Mouse (Mus musculus) liver, embryonic 14.5 days (tissue): ENCODE data around the gene Prrg3. TPM values are rescaled to one million over a fixed set of nuclear protein-coding genes. Genes with fewer than 3 reads are reported as not detected.

Experiments used
- ATAC-seq: fragments of 200-750 bp; cut with Nextera tagmentation; 2 replicates; pipeline ENCODE4 v1.8.0; 2017; ENCODE audit warnings: moderate number of reproducible peaks, mild to moderate bottlenecking, moderate library complexity; ENCODE audit not compliant: insufficient read depth
- DNase-seq, 3 experiments: peaks; one replicate each; pipeline ENCODE4 v3.0.0-alpha.2; 2012 to 2013; ENCODE audit warnings: low read depth in 3 of 3, low spot score in 3 of 3
- H3K27ac ChIP-seq: fragments of 300-500 bp; sonication (generic); 2 replicates; pipeline ENCODE4 v1.5.1; 2014; ENCODE audit warnings: moderate library complexity, mild to moderate bottlenecking, control low read depth, inconsistent platforms
- H3K27me3 ChIP-seq: fragments of 300-500 bp; sonication (generic); 2 replicates; pipeline ENCODE4 v1.6.1; 2014; ENCODE audit warnings: mild to moderate bottlenecking, low read length, moderate library complexity; ENCODE audit not compliant: control insufficient read depth, insufficient read depth
- H3K36me3 ChIP-seq: fragments of 300-500 bp; sonication (generic); replicated peaks from 2 replicates; pipeline ENCODE4 v1.6.1; 2014; ENCODE audit warnings: low read depth; ENCODE audit not compliant: control insufficient read depth, insufficient read depth
- H3K4me1 ChIP-seq, 2 experiments: fragments of 200-500 bp in 1 of 2; fragments of 300-500 bp in 1 of 2; sonication (generic) in 1 of 2; replicated peaks; 2 replicates each; pipeline ENCODE4 v1.6.1; 2012 to 2014; ENCODE audit warnings: antibody characterized with exemption in 1 of 2, inconsistent platforms in 1 of 2, low read length in 1 of 2; ENCODE audit not compliant: control insufficient read depth in 2 of 2, insufficient read depth in 2 of 2
- H3K4me2 ChIP-seq: fragments of 300-500 bp; sonication (generic); 2 replicates; pipeline ENCODE4 v1.6.1; 2014; ENCODE audit warnings: low read depth, mild to moderate bottlenecking, control low read depth, moderate library complexity
- H3K4me3 ChIP-seq, 2 experiments: fragments of 200-500 bp in 1 of 2; fragments of 300-500 bp in 1 of 2; sonication (generic) in 1 of 2; 2 replicates each; pipeline ENCODE4 v1.5.1; 2012 to 2014; ENCODE audit warnings: low read depth in 2 of 2, low read length in 2 of 2, mild to moderate bottlenecking in 2 of 2, control low read depth in 1 of 2, inconsistent platforms in 1 of 2, moderate library complexity in 1 of 2; ENCODE audit not compliant: insufficient read depth in 1 of 2
- H3K9ac ChIP-seq: fragments of 300-500 bp; sonication (generic); replicated peaks from 2 replicates; pipeline ENCODE4 v1.6.1; 2014; ENCODE audit warnings: mild to moderate bottlenecking, control low read depth, moderate library complexity
- H3K9me3 ChIP-seq: fragments of 300-500 bp; sonication (generic); 2 replicates; pipeline ENCODE4 v1.6.1; 2016; ENCODE audit warnings: low read length, mixed read lengths; ENCODE audit not compliant: control insufficient read depth
- CTCF ChIP-seq: IDR thresholded peaks from 2 replicates; pipeline ENCODE4 v1.5.1; 2016; ENCODE audit warnings: antibody characterized with exemption, low read depth, control low read depth
- EP300 ChIP-seq: IDR thresholded peaks from 2 replicates; pipeline ENCODE4 v1.6.1; 2016; ENCODE audit warnings: antibody characterized with exemption, low read depth
- WGBS: fragments of 180-500 bp; shearing (Covaris S2); extraction: QIAGEN DNeasy Blood & Tissue Kit; methylation state at CpG from one replicate; pipeline ENCODE4 v1.1.7; 2014; ENCODE audit not compliant: insufficient replicate concordance; 5-methylcytosine and 5-hydroxymethylcytosine counted together
- polyA plus RNA-seq, 2 experiments: library from polyadenylated mRNA; depleted of rRNA in 1 of 2; stranded (reverse) in 1 of 2; unstranded in 1 of 2; fragments of >200 nt; fragmentation: Nextera tagmentation in 1 of 2; extraction: Ambion mirVana in 1 of 2; gene quantifications; 2 replicates each; pipeline versions ENCODE4 v1.2.1 to v1.2.3; 2012 to 2014

Gene Prrg3
- polyA plus RNA-seq (2012; rRNA removed) (0.75 and 1.0 TPM in 2 replicates), polyA plus RNA-seq (2014; fragmentation: Nextera tagmentation; extraction: Ambion mirVana) (0.51 and 0.53 TPM in 2 replicates)

GRCm38 (mm10) chrX:71962073-71963051 is at the start of gene Prrg3:
Gene Prrg3, plus strand, starts transcription at chrX:71962624.
- no peak for TF ChIP-seq CTCF
- TF ChIP-seq EP300, result no peak
- no peaks in the 10 kb centered on the region; the same call in 1 of the 2 replicates for H3K27me3 ChIP-seq
- no peaks in the 10 kb centered on the region for H3K4me1 ChIP-seq
- 18% methylated on average over 59 of the region's 72 CpGs for WGBS
- H3K27ac ChIP-seq, result no peak within 1 kb of the TSS
- H3K9me3 ChIP-seq, result no peaks in the 10 kb centered on the region
- DNase-seq (no peak), ATAC-seq (0 out of 2 replicates have a peak, but pooled peaks have one; percentile 31)
- no peaks in the 10 kb centered on the region for H3K36me3 ChIP-seq
- H3K9ac ChIP-seq, result no peak within 1 kb of the TSS
- H3K4me3 ChIP-seq, result no peak within 1 kb of the TSS
- peak within 1 kb of the TSS; percentile 18; the same call in 1 of the 2 replicates for H3K4me2 ChIP-seq

GRCm38 (mm10) chrX:71946631-71947030 is 15.8 kb upstream of the Prrg3 start:
- ATAC-seq (no peak), DNase-seq (no peak)
- H3K27ac ChIP-seq, result no peak overlapping the region
- H3K36me3 ChIP-seq, result no peaks in the 10 kb centered on the region
- WGBS, result 16% methylated on average over 3 of the region's 3 CpGs
- H3K4me3 ChIP-seq, result no peak overlapping the region
- no peak overlapping the region for H3K9ac ChIP-seq
- TF ChIP-seq CTCF (peak; percentile 57), EP300 (no peak)
- H3K4me1 ChIP-seq, result no peaks in the 10 kb centered on the region
- no peak overlapping the region for H3K4me2 ChIP-seq
- no peaks in the 10 kb centered on the region for H3K9me3 ChIP-seq
- no peaks in the 10 kb centered on the region for H3K27me3 ChIP-seq

- Histone ChIP-seq H3K4me3 (no peak overlapping the region), H3K27ac (no peak overlapping the region), H3K9me3 (no peaks in the 10 kb centered on the region), H3K4me1 (no peaks in the 10 kb centered on the region), H3K27me3 (no peaks in the 10 kb centered on the region; the same call in 1 of the 2 replicates), H3K4me2 (no peak overlapping the region), H3K36me3 (no peaks in the 10 kb centered on the region), H3K9ac (no peak overlapping the region)
- ATAC-seq (no peak), DNase-seq (no peak)
- no peak for TF ChIP-seq CTCF
- no peak for TF ChIP-seq EP300
These were observed 4.1 kb upstream of the Prrg3 start for GRCm38 (mm10) chrX:71958366-71958765.

GRCm38 (mm10) chrX:71963275-71963912 is 970 bp downstream of the Prrg3 start:
- H3K4me3 ChIP-seq, result no peak overlapping the region
- no peak for TF ChIP-seq CTCF
- TF ChIP-seq EP300, result no peak
- H3K27me3 ChIP-seq, result no peaks in the 10 kb centered on the region; the same call in 1 of the 2 replicates
- H3K4me2 ChIP-seq, result no peak overlapping the region
- H3K27ac ChIP-seq, result no peak overlapping the region
- DNase-seq, result no peak
- H3K9me3 ChIP-seq, result no peaks in the 10 kb centered on the region
- H3K36me3 ChIP-seq, result no peaks in the 10 kb centered on the region
- no peak overlapping the region for H3K9ac ChIP-seq
- ATAC-seq, result no peak
- H3K4me1 ChIP-seq, result no peaks in the 10 kb centered on the region
- WGBS, result 33% methylated on average over 9 of the region's 9 CpGs

- no peak overlapping the region for H3K4me3 ChIP-seq
- WGBS, result 58% methylated on average over 1 of the region's 1 CpGs
- H3K4me1 ChIP-seq, result no peaks in the 10 kb centered on the region
- no peak overlapping the region for H3K9ac ChIP-seq
- H3K27me3 ChIP-seq, result no peaks in the 10 kb centered on the region
- H3K36me3 ChIP-seq, result no peaks in the 10 kb centered on the region
- no peak overlapping the region for H3K27ac ChIP-seq
- H3K9me3 ChIP-seq, result no peaks in the 10 kb centered on the region
- no peak overlapping the region for H3K4me2 ChIP-seq
- TF ChIP-seq EP300 (no peak), CTCF (no peak)
- DNase-seq (no peak), ATAC-seq (no peak)
These were observed 5.8 kb downstream of the Prrg3 start for GRCm38 (mm10) chrX:71968216-71968615.
